Mouse (Mus musculus): ENCODE measurements at regions not wholly inside any gene's neighbourhood (a gene's known extent, or its start where the extent isn't known, plus 50 kb on each side); places are given as distances from the start of the nearest gene placed in this dataset.

DNA sequence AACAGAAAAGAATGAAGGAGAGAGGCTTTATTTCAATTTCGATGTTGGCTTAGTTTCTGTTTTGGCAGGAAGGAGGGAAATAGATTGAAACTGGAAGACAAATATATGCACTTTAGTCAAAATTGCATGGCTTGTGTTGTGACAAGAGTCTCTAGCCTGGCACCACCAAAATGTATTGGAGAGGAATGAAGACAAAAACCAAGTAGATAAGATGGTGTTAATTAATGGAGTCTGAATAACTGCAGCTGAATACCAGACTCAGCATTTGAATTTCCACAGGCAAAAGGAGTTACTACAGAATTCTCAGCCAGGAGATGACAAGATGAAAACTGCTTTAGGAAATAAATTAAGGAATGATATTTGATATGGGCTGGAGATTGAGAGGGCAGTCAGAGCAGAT, 185.0 kb downstream of the Inhba start:
- no peak for TF ChIP-seq POLR2A (IDR thresholded peaks at IDR 0.05; ENCODE audit: extremely low read depth, insufficient read depth, low read length)
- TF ChIP-seq CTCF (IDR thresholded peaks at IDR 0.05; ENCODE audit: extremely low read depth, insufficient read depth, low read length) = no peak
